Mouse (Mus musculus) brain, embryonic 14.5 days (tissue): ENCODE measurements at regions not wholly inside any gene's neighbourhood (a gene's known extent, or its start where the extent isn't known, plus 50 kb on each side); places are given as distances from the start of the nearest gene placed in this dataset.

Source experiments
- DNase-seq: peaks from one replicate; pipeline ENCODE4 v3.0.0-alpha.2; 2011; ENCODE audit warnings: low read depth
- CTCF ChIP-seq: fragments of 200-500 bp; IDR thresholded peaks from 2 replicates; pipeline ENCODE4 v1.5.1; 2012; ENCODE audit warnings: inconsistent platforms, mild to moderate bottlenecking, moderate library complexity, borderline replicate concordance; ENCODE audit not compliant: insufficient read depth, insufficient read length; ENCODE audit errors: extremely low read depth
- POLR2A ChIP-seq: fragments of 200-500 bp; IDR thresholded peaks from 2 replicates; pipeline ENCODE4 v1.6.1; 2012; ENCODE audit warnings: mild to moderate bottlenecking, inconsistent platforms, borderline replicate concordance; ENCODE audit not compliant: poor library complexity, insufficient read depth, insufficient read length, severe bottlenecking; ENCODE audit errors: extremely low read depth

DNA sequence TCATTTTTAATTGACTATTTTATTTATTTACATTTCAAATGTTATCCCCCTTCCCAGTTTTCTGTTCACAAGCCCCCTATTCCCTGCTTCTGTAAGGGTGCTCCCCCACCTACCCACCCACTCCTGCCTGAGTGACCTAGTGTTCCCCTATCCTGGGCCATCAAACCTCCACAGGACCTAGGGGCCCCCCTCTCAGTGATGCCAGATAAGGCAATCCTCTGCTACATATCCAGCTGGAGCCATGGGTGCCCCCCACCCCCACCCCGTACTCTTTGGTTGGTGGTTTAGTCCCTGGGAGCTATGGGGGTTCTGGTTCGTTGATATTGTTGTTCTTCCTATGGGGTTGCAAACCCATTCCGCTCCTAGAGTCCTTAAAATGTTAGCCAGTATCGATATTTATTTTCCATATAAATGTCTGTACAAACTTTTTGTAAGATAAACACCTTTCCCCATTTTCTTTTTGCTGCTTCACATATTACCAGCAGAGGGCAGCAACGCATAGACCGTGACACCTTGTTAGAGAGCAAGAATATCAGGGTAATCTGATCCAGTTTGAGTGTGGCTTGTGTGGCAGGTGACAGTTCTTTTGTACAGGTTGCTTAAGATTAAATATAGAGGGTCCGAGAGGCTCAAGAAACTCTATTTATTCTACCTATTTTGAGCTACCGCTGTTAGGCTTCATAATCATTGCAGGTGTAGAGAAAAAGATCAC is 177.2 kb upstream of the Scn7a start:
- TF ChIP-seq CTCF, result peak; percentile 77; the same call in 1 of the 2 replicates
- TF ChIP-seq POLR2A, result no peak
- DNase-seq, result peak; percentile 85

DNA sequence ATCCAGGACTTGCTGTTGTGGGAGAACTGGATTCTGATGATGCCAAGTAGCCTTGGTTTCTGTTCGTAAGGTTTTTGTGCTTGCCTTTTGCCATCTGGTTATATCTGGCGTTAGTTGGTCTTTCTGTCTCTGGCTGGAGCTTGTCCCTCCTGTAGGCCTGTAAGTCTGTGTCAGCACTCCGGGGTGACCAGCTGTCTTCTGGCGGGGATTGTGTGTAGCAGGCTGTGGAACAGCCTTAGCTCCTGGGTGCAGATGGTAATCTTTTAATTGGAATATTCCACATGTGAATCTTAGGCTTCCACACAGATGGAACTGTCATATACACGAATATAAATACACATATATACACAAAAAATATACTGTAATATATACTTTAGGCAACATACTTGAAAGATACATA is 156.5 kb upstream of the Scn7a start:
- peak; percentile 49 for DNase-seq
- no peak for TF ChIP-seq CTCF
- no peak for TF ChIP-seq POLR2A

DNA sequence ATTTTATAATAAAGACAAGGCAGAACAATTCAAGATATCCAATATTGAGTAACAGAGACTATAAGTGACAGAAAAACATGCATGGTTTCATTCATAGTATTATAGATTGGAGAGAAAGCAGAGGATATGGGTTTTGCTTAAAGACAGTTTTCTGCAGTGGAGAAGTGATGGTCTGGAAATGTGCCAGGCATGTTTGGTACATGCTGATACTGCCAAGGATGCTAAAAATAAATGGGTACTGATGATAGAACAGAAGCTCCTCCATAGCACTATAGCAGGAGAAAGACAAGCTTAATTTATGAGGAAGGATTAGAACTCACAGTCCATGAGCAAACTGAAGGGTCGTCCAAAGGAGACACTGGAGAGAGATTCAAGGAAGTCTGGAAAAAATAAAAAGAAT is 113.3 kb upstream of the Scn7a start:
- TF ChIP-seq POLR2A (no peak), CTCF (no peak)
- peak; percentile 55 for DNase-seq

- TF ChIP-seq CTCF (no peak), POLR2A (no peak)
- no peak for DNase-seq
Observed at GRCm38 (mm10) chr2:66867457-66868216, 82.9 kb upstream of the Scn7a start.
